Comparison of ENCODE assay signal across 21 mouse cellular contexts in the genomic region with DNA sequence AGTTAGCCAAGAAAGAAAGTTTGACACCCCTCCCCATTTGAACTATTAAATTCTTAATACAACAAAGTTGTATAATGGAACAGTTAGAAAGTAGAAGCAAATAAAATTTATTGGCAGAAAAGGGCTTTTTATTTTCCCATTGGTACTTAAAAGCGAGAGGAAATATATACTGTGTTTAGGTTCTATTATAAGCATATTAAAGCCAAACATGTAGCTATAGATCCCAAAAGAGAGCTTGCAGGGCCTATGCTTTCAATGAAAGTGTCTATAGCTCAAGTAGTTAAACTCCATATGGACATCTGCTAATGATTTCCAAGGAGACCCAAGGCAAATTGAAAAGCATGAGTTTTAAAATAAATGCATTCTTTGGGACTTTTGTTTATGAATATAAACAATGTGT. TPM values are rescaled to one million over a fixed set of nuclear protein-coding genes. Genes with fewer than 3 reads are reported as not detected.
A peak's percentile ranks its signal among the peaks of the same experiment; 100 is the strongest.
DNase-seq lines count a peak whose midpoint lies in the region; ATAC-seq and TF ChIP-seq lines count a peak whose summit lies in the region.
"Had no signal": no experiment of that assay in that cellular context is flagged by ENCODE, and none has a peak within 500 bp of the region (broad histone marks: within the 10 kb centered on the region; RNA-seq: fewer than 3 reads in every experiment).

No protein-coding gene starts in this region.

- no peaks in the 10 kb centered on the region for H3K36me3 ChIP-seq in embryonic facial prominence, embryonic 14.5 days (ENCODE audit: control insufficient read depth, insufficient read depth, low read length)
- H3K36me3 ChIP-seq in embryonic facial prominence, embryonic 10.5 days (replicated peaks), result no peaks in the 10 kb centered on the region
- H3K36me3 ChIP-seq in limb, embryonic 13.5 days, result no peaks in the 10 kb centered on the region; the same call in none of the 2 replicates
- no peaks in the 10 kb centered on the region for H3K36me3 ChIP-seq in limb, embryonic 10.5 days
- H3K36me3 ChIP-seq in limb, embryonic 14.5 days (ENCODE audit: control insufficient read depth, insufficient read depth, low read length), result no peaks in the 10 kb centered on the region
- H3K36me3 ChIP-seq: G1E had no signal

- 65% methylated on average over 1 of the region's 1 CpGs for WGBS in embryonic facial prominence, embryonic 14.5 days
- WGBS in embryonic facial prominence, embryonic 10.5 days, result 89% methylated on average over 1 of the region's 1 CpGs
- WGBS in limb, embryonic 13.5 days, result 27% methylated on average over 1 of the region's 1 CpGs
- 90% methylated on average over 1 of the region's 1 CpGs for WGBS in limb, embryonic 10.5 days
- WGBS in limb, embryonic 14.5 days, result 33% methylated on average over 1 of the region's 1 CpGs

- H3K9ac ChIP-seq in embryonic facial prominence, embryonic 14.5 days (ENCODE audit: low read depth, low read length), result no peak overlapping the region
- H3K9ac ChIP-seq in limb, embryonic 13.5 days, result no peak overlapping the region
- H3K9ac ChIP-seq in limb, embryonic 14.5 days (ENCODE audit: low read depth, low read length, severe bottlenecking), result no peak overlapping the region

- H3K4me2 ChIP-seq in embryonic facial prominence, embryonic 14.5 days (ENCODE audit: low read depth, low read length), result no peak overlapping the region
- no peak overlapping the region for H3K4me2 ChIP-seq in limb, embryonic 13.5 days (replicated peaks)
- H3K4me2 ChIP-seq in limb, embryonic 14.5 days (replicated peaks; ENCODE audit: low read depth, low read length, severe bottlenecking), result no peak overlapping the region

- H3K27ac ChIP-seq in embryonic facial prominence, embryonic 14.5 days (replicated peaks; ENCODE audit: low read depth, low read length), result no peak overlapping the region
- no peak overlapping the region for H3K27ac ChIP-seq in embryonic facial prominence, embryonic 10.5 days (replicated peaks)
- no peak overlapping the region; the same call in 1 of the 2 replicates for H3K27ac ChIP-seq in limb, embryonic 13.5 days
- H3K27ac ChIP-seq in limb, embryonic 10.5 days, result no peak overlapping the region
- H3K27ac ChIP-seq in limb, embryonic 14.5 days (replicated peaks; ENCODE audit: low read depth, low read length), result no peak overlapping the region

- ATAC-seq in embryonic facial prominence, embryonic 14.5 days (ENCODE audit: low read depth), result no peak
- peak; percentile 92 for ATAC-seq in limb, embryonic 13.5 days (ENCODE audit: low FRiP score, low read depth)
- ATAC-seq in limb, embryonic 14.5 days (ENCODE audit: low FRiP score, low read depth), result peak; percentile 80
- ATAC-seq: activated CD4-positive, CD25-positive, alpha-beta regulatory T cell, adult 4 months; CD4-positive, CD25-positive, alpha-beta regulatory T cell, adult 4 months; Patski had no signal

- H3K4me1 ChIP-seq in embryonic facial prominence, embryonic 14.5 days (ENCODE audit: control insufficient read depth, insufficient read depth, low read length), result no peaks in the 10 kb centered on the region
- H3K4me1 ChIP-seq in embryonic facial prominence, embryonic 10.5 days, result no peaks in the 10 kb centered on the region
- peaks cover 14% of the 10 kb centered on the region; the same call in 1 of the 2 replicates for H3K4me1 ChIP-seq in limb, embryonic 13.5 days
- H3K4me1 ChIP-seq in limb, embryonic 10.5 days, result no peaks in the 10 kb centered on the region
- no peaks in the 10 kb centered on the region; the same call in 1 of the 2 replicates for H3K4me1 ChIP-seq in limb, embryonic 14.5 days (ENCODE audit: control insufficient read depth, insufficient read depth, low read length)

- TF ChIP-seq POLR2A in limb, embryonic 14.5 days (IDR thresholded peaks at IDR 0.05; ENCODE audit: borderline replicate concordance, extremely low read depth, insufficient read depth, insufficient read length), result no peak

- H3K9me3 ChIP-seq in embryonic facial prominence, embryonic 14.5 days (ENCODE audit: control insufficient read depth, low read length), result no peaks in the 10 kb centered on the region
- H3K9me3 ChIP-seq in embryonic facial prominence, embryonic 10.5 days, result no peaks in the 10 kb centered on the region
- no peaks in the 10 kb centered on the region for H3K9me3 ChIP-seq in limb, embryonic 13.5 days
- no peaks in the 10 kb centered on the region for H3K9me3 ChIP-seq in limb, embryonic 10.5 days (replicated peaks)
- no peaks in the 10 kb centered on the region for H3K9me3 ChIP-seq in limb, embryonic 14.5 days (ENCODE audit: control insufficient read depth, low read length)
- H3K9me3 ChIP-seq: G1E had no signal

- H3K27me3 ChIP-seq in embryonic facial prominence, embryonic 14.5 days (replicated peaks; ENCODE audit: control insufficient read depth, insufficient read depth, low read length), result no peaks in the 10 kb centered on the region
- H3K27me3 ChIP-seq in embryonic facial prominence, embryonic 10.5 days (replicated peaks; ENCODE audit: low read depth, poor library complexity, severe bottlenecking), result no peaks in the 10 kb centered on the region
- no peaks in the 10 kb centered on the region for H3K27me3 ChIP-seq in limb, embryonic 13.5 days
- H3K27me3 ChIP-seq in limb, embryonic 10.5 days (ENCODE audit: low read depth, poor library complexity, severe bottlenecking), result no peaks in the 10 kb centered on the region
- H3K27me3 ChIP-seq in limb, embryonic 14.5 days (ENCODE audit: control insufficient read depth, insufficient read depth, low read length), result no peaks in the 10 kb centered on the region
- H3K27me3 ChIP-seq: CH12.LX, Patski had no signal

- DNase-seq in embryonic facial prominence, embryonic 14.5 days (ENCODE audit: low spot score), result peak; percentile 43
- DNase-seq in embryonic facial prominence, embryonic 10.5 days (ENCODE audit: low spot score), result no peak
- no peak for DNase-seq in limb, embryonic 10.5 days (ENCODE audit: low spot score)
- DNase-seq in limb, embryonic 14.5 days (ENCODE audit: low spot score), result peak; percentile 72
- DNase-seq in kidney, postnatal 4 days, result no peak
- DNase-seq: adrenal gland, adult 2 months; adrenal gland, adult 8-10 months; adrenal gland, postnatal 10 days; adrenal gland, postnatal 14 days; adrenal gland, postnatal 25 days; adrenal gland, postnatal 36 days; B cell, adult 2 months; cerebellum, adult 11 months; cerebellum, adult 11-12 months; cerebellum, adult 18-20 months had no signal

- H3K4me3 ChIP-seq in embryonic facial prominence, embryonic 14.5 days (ENCODE audit: low read depth, low read length), result no peak overlapping the region
- H3K4me3 ChIP-seq in embryonic facial prominence, embryonic 10.5 days, result no peak overlapping the region
- no peak overlapping the region for H3K4me3 ChIP-seq in limb, embryonic 13.5 days
- H3K4me3 ChIP-seq in limb, embryonic 10.5 days, result no peak overlapping the region
- H3K4me3 ChIP-seq in limb, embryonic 14.5 days (replicated peaks; ENCODE audit: low read length), result no peak overlapping the region

RNA-seq across cellular contexts. Expression of gene Pcdh10, which starts 22.3 kb away (rescaled TPM):
- polyA plus RNA-seq in embryonic facial prominence, embryonic 14.5 days (2014; fragmentation: Nextera tagmentation; extraction: Ambion mirVana), result 6.1 and 6.3 TPM in 2 replicates
- 1.6 and 3.3 TPM in 2 replicates for polyA plus RNA-seq in embryonic facial prominence, embryonic 10.5 days (2016; fragmentation: Nextera tagmentation; extraction: Ambion mirVana)
- polyA plus RNA-seq in limb, embryonic 13.5 days (2015; fragmentation: Nextera tagmentation; extraction: Ambion mirVana), result 6.9 and 7.2 TPM in 2 replicates
- 1.7 and 5.9 TPM in 2 replicates for polyA plus RNA-seq in limb, embryonic 10.5 days (2016; fragmentation: Nextera tagmentation; extraction: Ambion mirVana)
- 28.1 and 36.5 TPM in 2 replicates for polyA plus RNA-seq in limb, embryonic 14.5 days (2012; rRNA removed)
- polyA plus RNA-seq in limb, embryonic 14.5 days (2014; fragmentation: Nextera tagmentation; extraction: Ambion mirVana), result 8.9 and 10.4 TPM in 2 replicates
- polyA plus RNA-seq: CD4-positive, CD25-positive, alpha-beta regulatory T cell, adult 4 months; G1E had no signal

Comparison
In these comparisons a context has a peak if more than half of its experiments do, and no peak if none do; other contexts are left out.
1. DNase-seq: peak in embryonic facial prominence, embryonic 14.5 days (single experiment) and limb, embryonic 14.5 days (single experiment); none in embryonic facial prominence, embryonic 10.5 days (single experiment), limb, embryonic 10.5 days (single experiment) and kidney, postnatal 4 days (0 of 2).